Mouse (Mus musculus) lung, embryonic 15.5 days (tissue): ENCODE results near the gene Ankrd7. TPM values are rescaled to one million over a fixed set of nuclear protein-coding genes. Genes with fewer than 3 reads are reported as not detected.

Experiments used
- ATAC-seq: fragments of 200-750 bp; cut with Nextera tagmentation; 2 replicates; pipeline ENCODE4 v1.8.0; 2017; ENCODE audit warnings: moderate number of reproducible peaks, borderline replicate concordance; ENCODE audit not compliant: low FRiP score, low TSS enrichment; ENCODE audit errors: extremely low read depth
- H3K27ac ChIP-seq: fragments of 300-500 bp; sonication (generic); 2 replicates; pipeline ENCODE4 v1.5.1; 2015; ENCODE audit warnings: moderate library complexity, mild to moderate bottlenecking, inconsistent platforms
- H3K27me3 ChIP-seq: fragments of 300-500 bp; sonication (generic); 2 replicates; pipeline ENCODE4 v1.6.1; 2015; ENCODE audit warnings: inconsistent platforms
- H3K36me3 ChIP-seq: fragments of 300-500 bp; sonication (generic); 2 replicates; pipeline ENCODE4 v1.6.1; 2015; ENCODE audit warnings: inconsistent platforms
- H3K4me1 ChIP-seq: fragments of 300-500 bp; sonication (generic); 2 replicates; pipeline ENCODE4 v1.6.1; 2015; ENCODE audit warnings: inconsistent platforms
- H3K4me2 ChIP-seq: fragments of 300-500 bp; sonication (generic); 2 replicates; pipeline ENCODE4 v1.6.1; 2015; ENCODE audit warnings: inconsistent platforms, mild to moderate bottlenecking, moderate library complexity
- H3K4me3 ChIP-seq: fragments of 300-500 bp; sonication (generic); 2 replicates; pipeline ENCODE4 v1.5.1; 2015; ENCODE audit warnings: mild to moderate bottlenecking, inconsistent platforms
- H3K9ac ChIP-seq: fragments of 300-500 bp; sonication (generic); 2 replicates; pipeline ENCODE4 v1.6.1; 2015; ENCODE audit warnings: inconsistent platforms
- H3K9me3 ChIP-seq: fragments of 300-500 bp; sonication (generic); 2 replicates; pipeline ENCODE4 v1.6.1; 2016; ENCODE audit warnings: inconsistent platforms
- WGBS: fragments of 180-500 bp; shearing (Covaris S2); methylation state at CpG from one replicate; pipeline ENCODE4 v1.1.7; 2015; 5-methylcytosine and 5-hydroxymethylcytosine counted together
- polyA plus RNA-seq: library from polyadenylated mRNA; unstranded; fragments of >200 nt; fragmentation: Nextera tagmentation; extraction: Ambion mirVana; gene quantifications from 2 replicates; pipeline ENCODE4 v1.2.1, GENCODE M21; 2015

The Ankrd7 gene
- polyA plus RNA-seq, 1 experiment from 2014 or later = 0.25 TPM

- Histone ChIP-seq H3K4me2 (no peak overlapping the region), H3K4me3 (no peak overlapping the region), H3K9ac (no peak overlapping the region), H3K36me3 (no peaks in the 10 kb centered on the region), H3K27me3 (no peaks in the 10 kb centered on the region), H3K4me1 (no peaks in the 10 kb centered on the region), H3K27ac (no peak overlapping the region), H3K9me3 (no peaks in the 10 kb centered on the region)
- ATAC-seq = no peak
Observed at GRCm38 (mm10) chr6:18894142-18894541, 28.0 kb downstream of the Ankrd7 start.

GRCm38 (mm10) chr6:18907173-18907572, 41.1 kb downstream of the Ankrd7 start:
- H3K36me3 ChIP-seq = no peaks in the 10 kb centered on the region
- H3K27ac ChIP-seq = no peak overlapping the region
- H3K4me1 ChIP-seq = no peaks in the 10 kb centered on the region
- no peak overlapping the region for H3K9ac ChIP-seq
- H3K4me3 ChIP-seq = no peak overlapping the region
- H3K9me3 ChIP-seq = no peaks in the 10 kb centered on the region
- H3K27me3 ChIP-seq = no peaks in the 10 kb centered on the region
- WGBS = 80% methylated on average over 2 of the region's 2 CpGs
- H3K4me2 ChIP-seq = no peak overlapping the region
- no peak for ATAC-seq

- Histone ChIP-seq H3K27ac (no peak overlapping the region), H3K27me3 (no peaks in the 10 kb centered on the region), H3K4me2 (no peak overlapping the region), H3K9ac (no peak overlapping the region), H3K4me3 (no peak overlapping the region), H3K36me3 (no peaks in the 10 kb centered on the region), H3K9me3 (no peaks in the 10 kb centered on the region), H3K4me1 (no peaks in the 10 kb centered on the region)
- 68% methylated on average over 4 of the region's 4 CpGs for WGBS
- no peak for ATAC-seq
Observed at GRCm38 (mm10) chr6:18913179-18913578, 47.1 kb downstream of the Ankrd7 start.

GRCm38 (mm10) chr6:18916021-18916420, 49.9 kb downstream of the Ankrd7 start:
- Histone ChIP-seq H3K4me2 (no peak overlapping the region), H3K9ac (no peak overlapping the region), H3K27ac (no peak overlapping the region), H3K4me3 (no peak overlapping the region), H3K9me3 (no peaks in the 10 kb centered on the region), H3K4me1 (no peaks in the 10 kb centered on the region), H3K27me3 (no peaks in the 10 kb centered on the region), H3K36me3 (no peaks in the 10 kb centered on the region)
- 50% methylated on average over 4 of the region's 4 CpGs for WGBS
- no peak for ATAC-seq

- no peak overlapping the region for H3K9ac ChIP-seq
- no peaks in the 10 kb centered on the region for H3K27me3 ChIP-seq
- no peak overlapping the region for H3K27ac ChIP-seq
- H3K4me2 ChIP-seq = no peak overlapping the region
- ATAC-seq = no peak
- no peaks in the 10 kb centered on the region for H3K36me3 ChIP-seq
- H3K4me3 ChIP-seq = no peak overlapping the region
- no peaks in the 10 kb centered on the region for H3K9me3 ChIP-seq
- 81% methylated on average over 4 of the region's 4 CpGs for WGBS
- no peaks in the 10 kb centered on the region for H3K4me1 ChIP-seq
Observed at GRCm38 (mm10) chr6:18916471-18916870, 50.4 kb downstream of the Ankrd7 start.

Other genes with a start within 250 kb of the Ankrd7 start
- 202 and 206 TPM in 2 replicates for gene Lsm8, start 17.7 kb upstream of the Ankrd7 start, polyA plus RNA-seq